7 mouse cellular contexts compared by ENCODE assay signal in the genomic region with DNA sequence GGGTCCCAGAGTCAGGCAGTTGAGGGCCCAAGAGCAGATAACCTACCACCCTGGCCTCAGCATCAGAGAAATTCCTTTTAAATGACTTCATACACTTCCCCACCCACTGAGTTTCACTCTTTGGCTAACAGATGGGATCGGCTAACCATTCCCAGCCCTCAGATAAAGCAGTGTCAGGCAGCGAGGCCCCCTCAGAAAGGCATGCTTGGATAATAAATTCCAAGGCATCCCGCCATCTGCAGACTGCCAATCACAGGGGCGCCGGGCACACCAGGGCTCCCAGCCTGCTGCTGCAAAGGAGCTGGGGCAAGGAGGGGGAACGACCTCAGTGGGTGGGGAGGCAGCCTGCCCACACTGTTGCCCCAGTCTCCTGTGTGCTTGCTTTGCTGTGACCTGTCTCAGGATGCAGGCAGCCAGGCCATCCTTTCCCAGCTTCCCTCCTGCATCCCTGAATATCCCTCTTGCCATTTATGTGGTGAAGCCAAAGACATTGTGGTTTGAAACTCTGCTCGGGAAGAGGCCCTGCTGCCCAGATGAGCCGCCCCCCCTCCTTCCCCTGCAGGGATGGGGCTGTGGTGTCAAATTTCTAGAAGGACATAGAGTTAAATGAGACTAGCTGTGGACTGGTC.
DNase-seq lines count a peak whose midpoint lies in the region; ATAC-seq and TF ChIP-seq lines count a peak whose summit lies in the region.

No protein-coding gene starts in this region.

- no peak overlapping the region for H3K27ac ChIP-seq in forebrain, postnatal 0 days (ENCODE audit: low read depth, low read length)
- peak overlapping the region; percentile 73 for H3K27ac ChIP-seq in limb, embryonic 12.5 days

- ATAC-seq in forebrain, postnatal 0 days, result peak; percentile 75
- 0 out of 2 replicates have a peak, but pooled peaks have one; percentile 43 for ATAC-seq in limb, embryonic 12.5 days (ENCODE audit: insufficient number of reproducible peaks, insufficient read depth, low FRiP score, low TSS enrichment, low read depth)

- no peaks in the 10 kb centered on the region for H3K27me3 ChIP-seq in forebrain, postnatal 0 days (ENCODE audit: insufficient read depth, low read length)
- peaks cover 12% of the 10 kb centered on the region for H3K27me3 ChIP-seq in limb, embryonic 12.5 days

- no peak overlapping the region for H3K4me2 ChIP-seq in forebrain, postnatal 0 days (ENCODE audit: low read depth)
- peak overlapping the region; percentile 37 for H3K4me2 ChIP-seq in limb, embryonic 12.5 days

- no peak overlapping the region for H3K4me3 ChIP-seq in forebrain, postnatal 0 days (ENCODE audit: low read depth, low read length)
- H3K4me3 ChIP-seq in limb, embryonic 12.5 days (replicated peaks), result no peak overlapping the region

- no peaks in the 10 kb centered on the region for H3K4me1 ChIP-seq in forebrain, postnatal 0 days (ENCODE audit: insufficient read depth)
- H3K4me1 ChIP-seq in limb, embryonic 12.5 days (replicated peaks), result peaks cover 16% of the 10 kb centered on the region

- no peaks in the 10 kb centered on the region for H3K36me3 ChIP-seq in forebrain, postnatal 0 days (ENCODE audit: insufficient read depth)
- no peaks in the 10 kb centered on the region for H3K36me3 ChIP-seq in limb, embryonic 12.5 days

- TF ChIP-seq CTCF in forebrain, postnatal 0 days (IDR thresholded peaks at IDR 0.05; ENCODE audit: low read depth), result no peak

- 4% methylated on average over 8 of the region's 8 CpGs for WGBS in forebrain, postnatal 0 days
- WGBS in limb, embryonic 12.5 days, result 0% methylated on average over 8 of the region's 8 CpGs

- peak; percentile 41 for DNase-seq in urinary bladder, postnatal 14 days (ENCODE audit: low spot score)
- DNase-seq in urinary bladder, postnatal 10 days (ENCODE audit: low spot score), result no peak
- DNase-seq in forebrain, postnatal 0 days, result peak; percentile 56
- DNase-seq in spleen, adult 18-20 months, result no peak
- DNase-seq in thymus, postnatal 25 days, result no peak
- DNase-seq in layer of hippocampus, adult 9-10 months (ENCODE audit: low spot score), result no peak

- H3K9me3 ChIP-seq in forebrain, postnatal 0 days (ENCODE audit: low read length), result peaks cover 10% of the 10 kb centered on the region; the same call in 1 of the 2 replicates
- peaks cover 19% of the 10 kb centered on the region for H3K9me3 ChIP-seq in limb, embryonic 12.5 days

- no peak overlapping the region for H3K9ac ChIP-seq in forebrain, postnatal 0 days
- H3K9ac ChIP-seq in limb, embryonic 12.5 days (replicated peaks), result no peak overlapping the region

Comparison
In these comparisons a context has a peak if more than half of its experiments do, and no peak if none do; other contexts are left out.
1. DNase-seq: peak in urinary bladder, postnatal 14 days (single experiment) and forebrain, postnatal 0 days (single experiment); none in urinary bladder, postnatal 10 days (single experiment), spleen, adult 18-20 months (0 of 2), thymus, postnatal 25 days (single experiment) and layer of hippocampus, adult 9-10 months (single experiment).